Mouse (Mus musculus): ENCODE measurements around the gene Pbld1.
A peak's percentile ranks its signal among the peaks of the same experiment; 100 is the strongest.

The Pbld1 gene

GRCm38 (mm10) chr10:63059862-63060261, at the start of gene Pbld1:
Pbld1 (plus strand) TSS chr10:63060162.
- no peak for DNase-seq

- no peak for DNase-seq
Observed at GRCm38 (mm10) chr10:63010268-63010667, 49.7 kb upstream of the Pbld1 start.

- DNase-seq = peak; percentile 38 to 42
Observed at GRCm38 (mm10) chr10:63011556-63011955, 48.4 kb upstream of the Pbld1 start.

- DNase-seq = no peak
Observed at GRCm38 (mm10) chr10:63013476-63013875, 46.5 kb upstream of the Pbld1 start.

GRCm38 (mm10) chr10:63014168-63014567, 45.8 kb upstream of the Pbld1 start:
- DNase-seq = no peak

GRCm38 (mm10) chr10:63019304-63019703, 40.7 kb upstream of the Pbld1 start:
- DNase-seq = no peak

- no peak for DNase-seq
Observed at GRCm38 (mm10) chr10:63021702-63022101, 38.3 kb upstream of the Pbld1 start.

- DNase-seq = no peak
Observed at GRCm38 (mm10) chr10:63022541-63023120, 37.3 kb upstream of the Pbld1 start.

GRCm38 (mm10) chr10:63023121-63023748, 36.7 kb upstream of the Pbld1 start:
- peak; percentile 87 to 89 for DNase-seq

- peak; percentile 100 for DNase-seq
Observed at GRCm38 (mm10) chr10:63023749-63024579, 36.0 kb upstream of the Pbld1 start, which contains the start of the genes Hnrnph3 and Pbld2. Hnrnph3 (minus strand) TSS chr10:63024217. Pbld2 (plus strand) TSS chr10:63024315.

- peak; percentile 86 to 88 for DNase-seq
Observed at GRCm38 (mm10) chr10:63024580-63024910, 35.4 kb upstream of the Pbld1 start.

- DNase-seq = no peak
Observed at GRCm38 (mm10) chr10:63025016-63025415, 34.9 kb upstream of the Pbld1 start.

- DNase-seq = peak; percentile 20 to 24
Observed at GRCm38 (mm10) chr10:63025491-63026011, 34.4 kb upstream of the Pbld1 start.

GRCm38 (mm10) chr10:63026156-63026794, 33.7 kb upstream of the Pbld1 start:
- DNase-seq = peak in 1 of 2 experiments; percentile 28

- no peak for DNase-seq
Observed at GRCm38 (mm10) chr10:63026795-63027160, 33.2 kb upstream of the Pbld1 start.

- DNase-seq = no peak
Observed at GRCm38 (mm10) chr10:63027376-63028161, 32.4 kb upstream of the Pbld1 start.

- DNase-seq = no peak
Observed at GRCm38 (mm10) chr10:63028396-63028795, 31.6 kb upstream of the Pbld1 start.

GRCm38 (mm10) chr10:63032267-63032666, 27.7 kb upstream of the Pbld1 start:
- no peak for DNase-seq

- no peak for DNase-seq
Observed at GRCm38 (mm10) chr10:63032956-63033355, 27.0 kb upstream of the Pbld1 start.

GRCm38 (mm10) chr10:63038571-63039320, 21.2 kb upstream of the Pbld1 start:
- no peak for DNase-seq

GRCm38 (mm10) chr10:63039867-63040628, 19.9 kb upstream of the Pbld1 start:
- no peak for DNase-seq
